Mouse (Mus musculus) left cerebral cortex, postnatal 10 days (tissue): ENCODE measurements around the gene Ptgr2. TPM values are rescaled to one million over a fixed set of nuclear protein-coding genes. Genes with fewer than 3 reads are reported as not detected.
"Not testable (repeated sequence)": the region's sequence is repeated elsewhere in the genome, so short reads cannot be mapped to it uniquely, and the experiment has no call there.

Experiments
- DNase-seq, 2 experiments: peaks; one replicate each; pipeline ENCODE4 v3.0.0; 2021 to 2022; ENCODE audit warnings: low spot score in 2 of 2, mixed read lengths in 1 of 2; ENCODE audit errors: extremely low spot score in 1 of 2
- intact Hi-C: fragments of 180-260 bp; cut with DNase I; formaldehyde crosslinking; loops from one replicate; pipeline ENCODE4 v1.15.1; 2025
- total RNA-seq, 2 experiments: library from RNA; stranded (reverse); gene quantifications; 2 replicates each; pipeline ENCODE4 v1.2.3; 2021

The Ptgr2 gene
- total RNA-seq, 2 experiments from 2014 or later, result 29.7 to 33.7 TPM

- intact Hi-C loops, result no loop called here
- no peak for DNase-seq
Measured at GRCm38 (mm10) chr12:84297851-84298250, 12.8 kb downstream of the Ptgr2 start.

GRCm38 (mm10) chr12:84299265-84299664 is 14.2 kb downstream of the Ptgr2 start:
- DNase-seq, result no peak
- intact Hi-C loops, result no loop called here

GRCm38 (mm10) chr12:84304101-84304500 is 19.1 kb downstream of the Ptgr2 start:
- no peak for DNase-seq
- intact Hi-C loops, result no loop called here

- no peak for DNase-seq
- intact Hi-C loops, result no loop called here
Measured at GRCm38 (mm10) chr12:84304554-84304953, 19.5 kb downstream of the Ptgr2 start.

GRCm38 (mm10) chr12:84311306-84311705 is 26.3 kb downstream of the Ptgr2 start:
- intact Hi-C loops, result no loop called here
- DNase-seq, result no peak

GRCm38 (mm10) chr12:84316006-84316405 is 31.0 kb downstream of the Ptgr2 start:
- intact Hi-C loops, result no loop called here
- no peak for DNase-seq

GRCm38 (mm10) chr12:84316721-84317621 is 31.9 kb downstream of the Ptgr2 start, which contains the start of gene Zfp410:
Zfp410 (plus strand) TSS chr12:84316852.
- peak; percentile 68 to 90 for DNase-seq
- intact Hi-C loops, result no loop called here

- DNase-seq, result no peak
- intact Hi-C loops, result no loop called here
Measured at GRCm38 (mm10) chr12:84327111-84327512, 42.1 kb downstream of the Ptgr2 start.

- intact Hi-C loops, result no loop called here
- DNase-seq, result no peak
Measured at GRCm38 (mm10) chr12:84336963-84337625, 52.1 kb downstream of the Ptgr2 start.

- intact Hi-C loops, result no loop called here
- DNase-seq, result no peak
Measured at GRCm38 (mm10) chr12:84347192-84347591, 62.2 kb downstream of the Ptgr2 start.

GRCm38 (mm10) chr12:84358699-84359098 is 73.7 kb downstream of the Ptgr2 start:
- DNase-seq, intact Hi-C loops: not testable (repeated sequence)

- intact Hi-C loops, result no loop called here
- peak; percentile 96 to 97 for DNase-seq
Measured at GRCm38 (mm10) chr12:84361555-84362489, 76.8 kb downstream of the Ptgr2 start, which contains the start of the genes Coq6 and Fam161b. Coq6 (plus strand) TSS chr12:84361657. Fam161b (minus strand) TSS chr12:84361833.

- DNase-seq, result no peak
- intact Hi-C loops, result no loop called here
Measured at GRCm38 (mm10) chr12:84362872-84363271, 77.8 kb downstream of the Ptgr2 start.

- DNase-seq, result no peak
- intact Hi-C loops, result no loop called here
Measured at GRCm38 (mm10) chr12:84364291-84364690, 79.3 kb downstream of the Ptgr2 start.

- no peak for DNase-seq
- intact Hi-C loops, result no loop called here
Measured at GRCm38 (mm10) chr12:84365137-84365536, 80.1 kb downstream of the Ptgr2 start.
